Mouse (Mus musculus) lung, postnatal 0 days (tissue): ENCODE data around the gene Gpr37l1. TPM values are rescaled to one million over a fixed set of nuclear protein-coding genes. Genes with fewer than 3 reads are reported as not detected.
A peak's percentile ranks its signal among the peaks of the same experiment; 100 is the strongest.

ENCODE experiments used
- ATAC-seq: fragments of 200-750 bp; cut with Nextera tagmentation; 2 replicates; pipeline ENCODE4 v1.8.0; 2017; ENCODE audit warnings: moderate library complexity
- DNase-seq: peaks from one replicate; pipeline ENCODE4 v3.0.0-alpha.2; 2016; ENCODE audit warnings: low spot score
- H3K27ac ChIP-seq: fragments of 300-500 bp; sonication (generic); 2 replicates; pipeline ENCODE4 v1.5.1; 2014; ENCODE audit warnings: antibody characterized with exemption, mild to moderate bottlenecking, low read length, mixed read lengths
- H3K27me3 ChIP-seq: fragments of 300-500 bp; sonication (generic); replicated peaks from 2 replicates; pipeline ENCODE4 v1.6.1; 2014; ENCODE audit warnings: low read length, mixed read lengths; ENCODE audit not compliant: insufficient read depth
- H3K36me3 ChIP-seq: fragments of 300-500 bp; sonication (generic); 2 replicates; pipeline ENCODE4 v1.6.1; 2014; ENCODE audit warnings: low read length, mixed read lengths; ENCODE audit not compliant: insufficient read depth
- H3K4me1 ChIP-seq: fragments of 300-500 bp; sonication (generic); 2 replicates; pipeline ENCODE4 v1.6.1; 2014; ENCODE audit warnings: antibody characterized with exemption, low read depth, low read length, mixed read lengths; ENCODE audit not compliant: insufficient read depth
- H3K4me2 ChIP-seq: fragments of 300-500 bp; sonication (generic); replicated peaks from 2 replicates; pipeline ENCODE4 v1.6.1; 2014; ENCODE audit warnings: low read depth, mild to moderate bottlenecking, low read length, moderate library complexity, mixed read lengths
- H3K4me3 ChIP-seq: fragments of 300-500 bp; sonication (generic); 2 replicates; pipeline ENCODE4 v1.5.1; 2014; ENCODE audit warnings: low read depth, low read length
- H3K9ac ChIP-seq: fragments of 300-500 bp; sonication (generic); replicated peaks from 2 replicates; pipeline ENCODE4 v1.6.1; 2014; ENCODE audit warnings: low read depth, mild to moderate bottlenecking
- H3K9me3 ChIP-seq: fragments of 300-500 bp; sonication (generic); 2 replicates; pipeline ENCODE4 v1.6.1; 2016; ENCODE audit warnings: low read length, mixed read lengths
- CTCF ChIP-seq: IDR thresholded peaks from 2 replicates; pipeline ENCODE4 v1.5.1; 2016; ENCODE audit warnings: antibody characterized with exemption, mild to moderate bottlenecking
- EP300 ChIP-seq: IDR thresholded peaks from 2 replicates; pipeline ENCODE4 v1.6.1; 2016; ENCODE audit warnings: antibody characterized with exemption, mild to moderate bottlenecking, control low read depth
- WGBS: fragments of 180-500 bp; shearing (Covaris S2); extraction: QIAGEN DNeasy Blood & Tissue Kit; methylation state at CpG from one replicate; pipeline ENCODE4 v1.1.7; 2014; 5-methylcytosine and 5-hydroxymethylcytosine counted together
- polyA plus RNA-seq: library from polyadenylated mRNA; unstranded; fragments of >200 nt; fragmentation: Nextera tagmentation; extraction: Ambion mirVana; gene quantifications from 2 replicates; pipeline ENCODE4 v1.2.1, GENCODE M21; 2015

Gene Gpr37l1
- polyA plus RNA-seq, 1 experiment from 2014 or later: 0.06 TPM

DNA sequence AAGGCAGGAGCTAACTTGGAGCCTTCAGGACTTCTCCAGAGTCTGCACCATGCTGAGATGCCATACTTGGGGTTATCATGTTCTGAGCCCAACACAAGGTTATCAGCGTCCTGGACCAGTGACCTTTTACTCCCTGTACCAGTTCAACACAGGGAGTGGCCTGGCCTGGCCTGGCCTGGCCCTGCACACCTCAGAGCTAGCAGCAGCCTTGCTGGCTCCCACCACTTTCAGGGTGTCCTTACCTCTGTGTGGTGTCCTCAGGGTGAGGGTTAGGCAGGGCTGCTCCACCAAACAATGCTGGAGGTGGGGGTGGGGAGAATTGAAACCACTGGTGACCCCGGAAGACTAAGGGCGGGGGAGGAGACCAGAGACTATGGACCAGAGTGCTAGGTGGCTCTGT is 15.5 kb upstream of the Gpr37l1 start:
- DNase-seq: no peak
- ATAC-seq: peak; percentile 37
- WGBS: 64% methylated on average over 3 of the region's 3 CpGs
- no peak overlapping the region for H3K4me3 ChIP-seq
- H3K4me1 ChIP-seq: no peaks in the 10 kb centered on the region
- TF ChIP-seq CTCF: no peak
- no peak for TF ChIP-seq EP300
- H3K9me3 ChIP-seq: no peaks in the 10 kb centered on the region
- H3K27me3 ChIP-seq: no peaks in the 10 kb centered on the region
- H3K4me2 ChIP-seq: no peak overlapping the region
- no peak overlapping the region for H3K9ac ChIP-seq
- no peak overlapping the region for H3K27ac ChIP-seq
- no peaks in the 10 kb centered on the region for H3K36me3 ChIP-seq

DNA sequence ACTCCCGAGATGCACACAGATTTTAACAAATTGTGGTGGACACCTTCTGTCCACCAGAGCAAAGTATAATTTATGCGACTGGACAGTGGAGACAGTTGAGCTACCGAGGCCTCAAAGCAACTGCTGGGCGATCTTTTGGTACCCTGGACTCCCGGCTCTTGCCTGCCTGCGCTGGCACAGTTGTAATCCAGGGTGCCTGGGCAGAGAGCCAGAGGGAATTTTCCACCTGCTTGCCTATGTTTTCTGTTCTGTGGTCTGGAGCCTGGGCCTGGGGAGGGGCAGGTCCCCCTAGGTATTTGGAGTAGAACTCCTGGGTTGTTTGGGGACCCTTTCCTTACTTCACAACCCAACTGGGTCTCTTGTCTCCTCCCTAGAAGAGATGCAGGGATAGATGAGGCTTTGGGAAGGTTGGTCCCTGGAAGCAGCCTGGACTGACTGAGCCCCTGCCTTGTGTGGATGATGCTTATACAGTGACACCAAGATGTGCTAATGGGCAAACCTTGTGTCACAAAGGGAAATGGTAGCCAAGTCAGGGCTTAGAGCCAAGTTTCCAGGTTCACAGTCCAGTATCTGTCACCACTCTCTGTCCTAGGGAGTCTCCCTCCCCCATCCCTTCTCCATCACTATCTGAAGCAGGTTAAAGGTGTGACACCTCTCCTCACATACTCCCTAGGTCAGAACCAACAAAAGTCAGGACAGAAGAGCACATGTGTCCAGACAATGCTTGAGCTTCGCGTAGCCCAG is 14.6 kb upstream of the Gpr37l1 start:
- no peaks in the 10 kb centered on the region for H3K27me3 ChIP-seq
- TF ChIP-seq CTCF (no peak), EP300 (no peak)
- DNase-seq (no peak), ATAC-seq (no peak)
- H3K4me3 ChIP-seq: no peak overlapping the region
- no peaks in the 10 kb centered on the region for H3K4me1 ChIP-seq
- H3K9ac ChIP-seq: no peak overlapping the region
- no peak overlapping the region for H3K4me2 ChIP-seq
- H3K9me3 ChIP-seq: no peaks in the 10 kb centered on the region
- no peak overlapping the region for H3K27ac ChIP-seq
- WGBS: 74% methylated on average over 8 of the region's 8 CpGs
- H3K36me3 ChIP-seq: no peaks in the 10 kb centered on the region

DNA sequence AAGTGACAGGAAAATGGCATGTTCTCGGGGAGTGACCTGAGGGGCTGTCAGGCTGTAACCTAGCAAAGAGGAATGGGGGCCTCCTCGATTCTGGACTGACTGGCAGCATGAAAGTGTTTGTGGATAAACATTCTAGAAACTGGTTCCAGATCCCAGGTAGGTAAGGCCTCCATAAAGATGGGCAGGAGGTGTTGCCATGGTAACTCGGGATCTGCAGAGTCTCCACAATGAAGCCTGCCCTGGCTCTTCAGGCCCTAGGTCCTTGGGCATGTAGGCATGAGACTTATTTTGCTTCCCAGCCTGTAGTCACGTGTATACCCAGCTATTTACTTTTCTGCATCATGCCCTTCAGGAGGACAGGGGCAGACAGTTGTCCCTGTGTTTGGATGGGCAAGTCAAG is 13.8 kb upstream of the Gpr37l1 start:
- no peaks in the 10 kb centered on the region for H3K36me3 ChIP-seq
- TF ChIP-seq CTCF (no peak), EP300 (no peak)
- DNase-seq (no peak), ATAC-seq (no peak)
- no peak overlapping the region for H3K27ac ChIP-seq
- H3K27me3 ChIP-seq: no peaks in the 10 kb centered on the region
- no peak overlapping the region for H3K9ac ChIP-seq
- H3K4me3 ChIP-seq: no peak overlapping the region
- no peak overlapping the region for H3K4me2 ChIP-seq
- H3K4me1 ChIP-seq: no peaks in the 10 kb centered on the region
- no peaks in the 10 kb centered on the region for H3K9me3 ChIP-seq
- WGBS: 52% methylated on average over 4 of the region's 4 CpGs

DNA sequence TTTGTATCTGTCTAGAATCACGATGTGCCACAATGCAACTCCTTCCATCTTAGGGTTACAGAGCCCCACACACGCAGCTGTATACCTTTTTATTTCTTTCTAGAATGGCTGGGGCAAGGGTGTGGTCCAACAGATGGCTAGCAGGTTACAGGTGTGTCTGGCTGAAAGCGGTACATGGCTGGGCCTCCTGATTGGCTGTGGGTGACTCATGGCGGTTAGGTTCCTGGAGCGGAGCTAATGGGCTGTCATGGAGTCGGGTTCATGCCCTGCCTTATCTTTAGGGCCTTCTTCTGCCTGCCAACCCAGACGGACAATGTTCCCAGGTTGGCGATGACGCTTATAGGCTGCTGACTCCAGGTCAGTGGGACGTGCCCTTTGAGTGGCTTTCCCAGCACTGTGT is 13.3 kb upstream of the Gpr37l1 start:
- DNase-seq: no peak
- no peaks in the 10 kb centered on the region for H3K27me3 ChIP-seq
- no peak for ATAC-seq
- 64% methylated on average over 10 of the region's 10 CpGs for WGBS
- H3K36me3 ChIP-seq: no peaks in the 10 kb centered on the region
- no peak overlapping the region for H3K4me3 ChIP-seq
- TF ChIP-seq CTCF (no peak), EP300 (no peak)
- no peak overlapping the region for H3K27ac ChIP-seq
- H3K9ac ChIP-seq: no peak overlapping the region
- no peaks in the 10 kb centered on the region for H3K4me1 ChIP-seq
- no peaks in the 10 kb centered on the region for H3K9me3 ChIP-seq
- H3K4me2 ChIP-seq: no peak overlapping the region

DNA sequence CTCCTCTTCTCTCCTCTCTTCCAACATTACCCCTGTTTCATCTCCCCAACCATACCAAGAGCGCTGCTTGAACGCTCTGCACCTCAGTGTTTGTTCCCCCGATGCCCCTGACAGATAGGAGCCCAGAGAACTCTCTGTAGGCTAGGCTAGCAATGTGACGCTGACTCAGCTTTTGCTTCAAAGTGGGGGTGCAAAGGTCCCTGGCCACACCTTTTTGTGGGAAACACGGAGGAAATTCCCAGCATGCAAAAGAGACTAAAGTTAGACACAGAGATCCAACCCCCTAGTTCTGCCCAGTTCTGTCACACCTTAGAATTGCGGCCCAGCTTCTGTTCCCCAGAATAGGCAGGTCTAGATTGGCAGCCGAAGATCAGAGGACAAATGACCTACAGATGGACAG is 11.4 kb upstream of the Gpr37l1 start:
- Histone ChIP-seq H3K27ac (no peak overlapping the region), H3K4me3 (no peak overlapping the region), H3K27me3 (no peaks in the 10 kb centered on the region), H3K36me3 (no peaks in the 10 kb centered on the region), H3K9ac (no peak overlapping the region), H3K4me2 (no peak overlapping the region), H3K4me1 (no peaks in the 10 kb centered on the region), H3K9me3 (no peaks in the 10 kb centered on the region)
- 77% methylated on average over 7 of the region's 7 CpGs for WGBS
- no peak for TF ChIP-seq CTCF
- ATAC-seq (no peak), DNase-seq (no peak)

DNA sequence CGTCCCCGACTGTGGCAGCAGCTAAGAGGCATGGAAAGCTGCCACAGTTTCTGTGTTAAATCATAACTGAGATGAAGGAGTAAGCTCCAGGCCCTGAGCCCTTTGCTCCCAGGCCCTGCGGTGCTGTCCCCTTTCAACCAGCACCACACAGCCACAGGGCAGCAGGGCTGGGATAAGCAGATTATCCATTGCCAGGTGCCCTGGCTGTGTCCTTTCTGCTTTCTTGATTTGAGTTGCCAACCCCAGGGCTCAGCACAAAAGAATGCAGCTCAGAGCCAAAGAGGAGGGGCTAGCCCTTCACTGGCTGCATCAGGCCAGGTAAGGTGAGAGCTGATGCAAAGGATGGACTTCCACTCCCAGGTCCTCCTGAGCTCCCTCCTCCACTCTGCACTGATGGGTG is 10.2 kb upstream of the Gpr37l1 start:
- Histone ChIP-seq H3K9ac (no peak overlapping the region), H3K4me2 (no peak overlapping the region), H3K9me3 (no peaks in the 10 kb centered on the region), H3K4me3 (no peak overlapping the region), H3K27ac (no peak overlapping the region), H3K4me1 (no peaks in the 10 kb centered on the region), H3K27me3 (no peaks in the 10 kb centered on the region), H3K36me3 (no peaks in the 10 kb centered on the region)
- 98% methylated on average over 3 of the region's 3 CpGs for WGBS
- DNase-seq (no peak), ATAC-seq (no peak)
- TF ChIP-seq EP300 (no peak), CTCF (no peak)

DNA sequence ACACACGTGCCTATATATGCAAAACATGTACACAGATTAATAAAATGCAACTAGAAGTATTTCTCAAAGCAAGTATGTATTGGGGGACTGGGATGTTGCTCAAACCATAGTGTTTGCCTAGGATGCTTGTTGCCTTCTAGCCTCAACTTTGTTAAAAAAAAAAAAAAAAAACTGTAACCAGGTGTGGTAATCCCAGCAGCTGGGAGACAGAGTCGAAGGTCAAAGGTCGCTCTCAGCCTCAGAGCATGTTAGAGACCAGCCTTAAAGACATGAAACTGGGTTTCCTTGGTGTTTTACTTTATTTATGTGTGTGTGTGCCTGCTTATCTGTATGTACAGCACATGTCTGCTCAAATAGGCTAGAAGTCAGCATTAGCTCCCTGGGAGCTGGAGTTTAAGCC is 7.7 kb upstream of the Gpr37l1 start:
- no peaks in the 10 kb centered on the region for H3K4me1 ChIP-seq
- H3K9ac ChIP-seq: no peak overlapping the region
- H3K4me2 ChIP-seq: no peak overlapping the region
- H3K27ac ChIP-seq: no peak overlapping the region
- no peak overlapping the region for H3K4me3 ChIP-seq
- H3K9me3 ChIP-seq: no peaks in the 10 kb centered on the region
- H3K27me3 ChIP-seq: no peaks in the 10 kb centered on the region
- H3K36me3 ChIP-seq: no peaks in the 10 kb centered on the region
- DNase-seq (no peak), ATAC-seq (no peak)
- 65% methylated on average over 3 of the region's 3 CpGs for WGBS
- TF ChIP-seq EP300 (no peak), CTCF (no peak)
